Mouse (Mus musculus) lung, adult 2 months (tissue): ENCODE results near the gene Mrtfa.

Source experiments
- CTCF ChIP-seq: fragments of 200-500 bp; IDR thresholded peaks from 2 replicates; pipeline ENCODE4 v1.5.1; 2011; ENCODE audit warnings: mild to moderate bottlenecking, low read length, control low read depth; ENCODE audit not compliant: insufficient read depth
- POLR2A ChIP-seq: fragments of 200-500 bp; IDR thresholded peaks from 2 replicates; pipeline ENCODE4 v1.6.1; 2011; ENCODE audit warnings: low read depth, mild to moderate bottlenecking, control low read depth, low read length, borderline replicate concordance; ENCODE audit errors: extremely low read depth

DNA sequence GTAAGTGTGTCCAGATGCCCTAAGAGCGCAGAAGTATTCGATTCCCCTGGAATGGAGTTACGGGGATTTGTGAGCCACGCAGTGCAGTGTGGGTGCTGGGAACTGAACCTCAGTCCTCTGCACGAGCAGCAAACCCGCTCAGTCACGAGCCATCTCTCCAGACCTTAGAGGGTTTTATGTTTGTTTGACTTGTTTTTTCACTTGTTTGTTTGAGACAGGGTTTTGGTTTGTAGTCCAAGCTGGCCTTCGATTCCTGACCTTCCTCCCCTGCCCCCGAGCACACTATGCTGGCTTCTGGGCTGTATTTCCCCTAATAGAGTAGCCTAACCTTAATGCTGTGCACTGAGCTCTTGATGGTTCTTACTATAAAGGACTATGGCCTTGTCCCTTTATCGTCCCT lies 34.5 kb upstream of the Mrtfa start:
- TF ChIP-seq CTCF (no peak), POLR2A (no peak)
